17 mouse cellular contexts compared by ENCODE assay signal in genomic region chr10:108582397-108582730, GRCm38 (mm10).
A peak's percentile ranks its signal among the peaks of the same experiment; 100 is the strongest.
DNase-seq lines count a peak whose midpoint lies in the region; ATAC-seq and TF ChIP-seq lines count a peak whose summit lies in the region.
"Had no signal": no experiment of that assay in that cellular context is flagged by ENCODE, and none has a peak within 500 bp of the region (broad histone marks: within the 10 kb centered on the region; RNA-seq: fewer than 3 reads in every experiment).

No protein-coding gene starts in this region.

- no peak for DNase-seq in hindbrain, embryonic 10.5 days (ENCODE audit: low spot score)
- DNase-seq in hindbrain, postnatal 0 days (ENCODE audit: low spot score): no peak
- DNase-seq in G1E (ENCODE audit: low spot score): peak; percentile 5
- no peak for DNase-seq in cerebellum, postnatal 10 days
- DNase-seq: adrenal gland, postnatal 14 days; cerebellum, adult 18-20 months; kidney, postnatal 36 days; lung, adult 18-20 months; thymus, postnatal 4 days had no signal

- WGBS in hindbrain, embryonic 10.5 days: 89% methylated on average over 3 of the region's 3 CpGs
- WGBS in hindbrain, postnatal 0 days: 89% methylated on average over 3 of the region's 3 CpGs
- 31% methylated on average over 3 of the region's 3 CpGs for WGBS in liver, embryonic 16.5 days (ENCODE audit: insufficient replicate concordance)
- WGBS in hindbrain, embryonic 16.5 days: 95% methylated on average over 3 of the region's 3 CpGs

- H3K9ac ChIP-seq in hindbrain, postnatal 0 days (replicated peaks; ENCODE audit: low read length): no peak overlapping the region
- H3K9ac ChIP-seq in liver, embryonic 16.5 days (ENCODE audit: low read depth, low read length): no peak overlapping the region
- H3K9ac ChIP-seq in hindbrain, embryonic 16.5 days (ENCODE audit: low read depth, low read length): no peak overlapping the region
- H3K9ac ChIP-seq: embryonic facial prominence, embryonic 12.5 days; hindbrain, embryonic 15.5 days; midbrain, embryonic 13.5 days had no signal

- H3K27me3 ChIP-seq in hindbrain, embryonic 10.5 days (ENCODE audit: insufficient read depth, poor library complexity, severe bottlenecking): no peaks in the 10 kb centered on the region
- no peaks in the 10 kb centered on the region for H3K27me3 ChIP-seq in hindbrain, postnatal 0 days (ENCODE audit: insufficient read depth, low read length)
- no peaks in the 10 kb centered on the region for H3K27me3 ChIP-seq in G1E (ENCODE audit: insufficient read depth, low read length)
- no peaks in the 10 kb centered on the region for H3K27me3 ChIP-seq in liver, embryonic 16.5 days (ENCODE audit: control insufficient read depth, insufficient read depth, low read depth, low read length)
- no peaks in the 10 kb centered on the region for H3K27me3 ChIP-seq in hindbrain, embryonic 16.5 days (replicated peaks; ENCODE audit: control insufficient read depth, insufficient read depth, low read length)
- H3K27me3 ChIP-seq: embryonic facial prominence, embryonic 12.5 days; hindbrain, embryonic 15.5 days; midbrain, embryonic 13.5 days had no signal

- no peaks in the 10 kb centered on the region for H3K9me3 ChIP-seq in hindbrain, embryonic 10.5 days
- H3K9me3 ChIP-seq in hindbrain, postnatal 0 days (ENCODE audit: low read length): no peaks in the 10 kb centered on the region
- H3K9me3 ChIP-seq in G1E (replicated peaks): no peaks in the 10 kb centered on the region
- no peaks in the 10 kb centered on the region for H3K9me3 ChIP-seq in liver, embryonic 16.5 days (replicated peaks; ENCODE audit: control insufficient read depth, low read length)
- no peaks in the 10 kb centered on the region for H3K9me3 ChIP-seq in hindbrain, embryonic 16.5 days (ENCODE audit: control insufficient read depth, low read length)
- H3K9me3 ChIP-seq: embryonic facial prominence, embryonic 12.5 days; hindbrain, embryonic 15.5 days; midbrain, embryonic 13.5 days had no signal

- ATAC-seq in hindbrain, postnatal 0 days: no peak
- peak; percentile 87 for ATAC-seq in G1E (ENCODE audit: extremely low read depth, insufficient number of reproducible peaks, low FRiP score, poor library complexity, severe bottlenecking)
- peak; percentile 99 for ATAC-seq in liver, embryonic 16.5 days (ENCODE audit: low read depth)
- ATAC-seq in hindbrain, embryonic 16.5 days: no peak
- ATAC-seq in frontal cortex, adult (ENCODE audit: low TSS enrichment): no peak
- ATAC-seq: CD4-positive, CD25-positive, alpha-beta regulatory T cell, adult 4 months had no signal

- no peaks in the 10 kb centered on the region for H3K36me3 ChIP-seq in hindbrain, embryonic 10.5 days
- no peaks in the 10 kb centered on the region for H3K36me3 ChIP-seq in hindbrain, postnatal 0 days (ENCODE audit: insufficient read depth, low read length)
- no peaks in the 10 kb centered on the region for H3K36me3 ChIP-seq in G1E (replicated peaks)
- no peaks in the 10 kb centered on the region for H3K36me3 ChIP-seq in liver, embryonic 16.5 days (ENCODE audit: control insufficient read depth, insufficient read depth)
- no peaks in the 10 kb centered on the region for H3K36me3 ChIP-seq in hindbrain, embryonic 16.5 days (ENCODE audit: control insufficient read depth, insufficient read depth, low read length)
- H3K36me3 ChIP-seq: embryonic facial prominence, embryonic 12.5 days; hindbrain, embryonic 15.5 days; midbrain, embryonic 13.5 days had no signal

- peaks cover 17% of the 10 kb centered on the region for H3K4me1 ChIP-seq in hindbrain, embryonic 10.5 days (replicated peaks)
- peaks cover 4% of the 10 kb centered on the region; the same call in 1 of the 2 replicates for H3K4me1 ChIP-seq in hindbrain, postnatal 0 days (ENCODE audit: insufficient read depth, low read length)
- H3K4me1 ChIP-seq in G1E (ENCODE audit: insufficient read depth, low read depth, low read length): peaks cover 34% of the 10 kb centered on the region
- peaks cover 9% of the 10 kb centered on the region for H3K4me1 ChIP-seq in cortical plate, adult 2 months (ENCODE audit: control insufficient read depth, insufficient read depth, low read length)
- H3K4me1 ChIP-seq in liver, embryonic 16.5 days (ENCODE audit: control insufficient read depth, low read depth, low read length): peaks cover 3% of the 10 kb centered on the region
- peaks cover 12% of the 10 kb centered on the region for H3K4me1 ChIP-seq in hindbrain, embryonic 16.5 days (ENCODE audit: control insufficient read depth, insufficient read depth, low read depth, low read length)
- H3K4me1 ChIP-seq: embryonic facial prominence, embryonic 12.5 days had no signal

- TF ChIP-seq CTCF in hindbrain, postnatal 0 days (IDR thresholded peaks at IDR 0.05; ENCODE audit: low read depth): no peak
- TF ChIP-seq CTCF in G1E (IDR thresholded peaks at IDR 0.05; ENCODE audit: low read depth, low read length): no peak
- no peak for TF ChIP-seq CTCF in cortical plate, adult 2 months (IDR thresholded peaks at IDR 0.05; ENCODE audit: extremely low read depth, insufficient read depth, low read length)

- TF ChIP-seq POLR2A in cortical plate, adult 2 months (IDR thresholded peaks at IDR 0.05; ENCODE audit: extremely low read depth, insufficient read depth, low read length): no peak

- no peak overlapping the region for H3K4me2 ChIP-seq in hindbrain, postnatal 0 days (ENCODE audit: low read depth, low read length)
- peak overlapping the region; percentile 42; the same call in 1 of the 2 replicates for H3K4me2 ChIP-seq in liver, embryonic 16.5 days (ENCODE audit: low read depth, low read length)
- H3K4me2 ChIP-seq in hindbrain, embryonic 16.5 days (ENCODE audit: low read length): no peak overlapping the region
- H3K4me2 ChIP-seq: embryonic facial prominence, embryonic 12.5 days; hindbrain, embryonic 15.5 days; midbrain, embryonic 13.5 days had no signal

- peak overlapping the region; percentile 17; the same call in 1 of the 2 replicates for H3K27ac ChIP-seq in hindbrain, embryonic 10.5 days
- H3K27ac ChIP-seq in hindbrain, postnatal 0 days: no peak overlapping the region
- peak overlapping the region; percentile 83; the same call in 1 of the 2 replicates for H3K27ac ChIP-seq in cortical plate, adult 2 months (ENCODE audit: insufficient read depth, low read length)
- H3K27ac ChIP-seq in liver, embryonic 16.5 days (ENCODE audit: low read length): peak overlapping the region; percentile 87
- no peak overlapping the region for H3K27ac ChIP-seq in hindbrain, embryonic 16.5 days (ENCODE audit: low read depth, low read length)
- H3K27ac ChIP-seq: embryonic facial prominence, embryonic 12.5 days; midbrain, embryonic 13.5 days had no signal

- no peak overlapping the region for H3K4me3 ChIP-seq in hindbrain, embryonic 10.5 days
- H3K4me3 ChIP-seq in hindbrain, postnatal 0 days (ENCODE audit: low read length): no peak overlapping the region
- no peak overlapping the region for H3K4me3 ChIP-seq in G1E (ENCODE audit: low read depth, low read length)
- no peak overlapping the region for H3K4me3 ChIP-seq in cortical plate, adult 2 months (ENCODE audit: insufficient read depth, low read length)
- H3K4me3 ChIP-seq in liver, embryonic 16.5 days (ENCODE audit: low read depth, low read length): no peak overlapping the region
- no peak overlapping the region for H3K4me3 ChIP-seq in hindbrain, embryonic 16.5 days (ENCODE audit: low read length)
- H3K4me3 ChIP-seq: embryonic facial prominence, embryonic 12.5 days; hindbrain, embryonic 15.5 days; midbrain, embryonic 13.5 days had no signal

Comparison
In these comparisons a context has a peak if more than half of its experiments do, and no peak if none do; other contexts are left out.
1. H3K27ac ChIP-seq: peak in hindbrain, embryonic 10.5 days (single experiment), cortical plate, adult 2 months (single experiment) and liver, embryonic 16.5 days (single experiment); none in hindbrain, postnatal 0 days (single experiment) and hindbrain, embryonic 16.5 days (single experiment).
2. ATAC-seq: peak in G1E (single experiment) and liver, embryonic 16.5 days (single experiment); none in hindbrain, postnatal 0 days (single experiment), hindbrain, embryonic 16.5 days (single experiment) and frontal cortex, adult (single experiment).